Mouse (Mus musculus) limb, embryonic 15.5 days (tissue): ENCODE data around the gene Ubxn11. TPM values are rescaled to one million over a fixed set of nuclear protein-coding genes. Genes with fewer than 3 reads are reported as not detected.

ENCODE experiments used
- ATAC-seq: fragments of 200-750 bp; cut with Nextera tagmentation; 2 replicates; pipeline ENCODE4 v1.8.0; 2017; ENCODE audit warnings: low read depth, moderate TSS enrichment; ENCODE audit not compliant: insufficient number of reproducible peaks, low FRiP score, low TSS enrichment
- H3K27ac ChIP-seq: fragments of 300-500 bp; sonication (generic); 2 replicates; pipeline ENCODE4 v1.5.1; 2015; ENCODE audit warnings: moderate library complexity, mild to moderate bottlenecking, inconsistent platforms
- H3K27me3 ChIP-seq: fragments of 300-500 bp; sonication (generic); 2 replicates; pipeline ENCODE4 v1.6.1; 2015; ENCODE audit warnings: inconsistent platforms
- H3K36me3 ChIP-seq: fragments of 300-500 bp; sonication (generic); 2 replicates; pipeline ENCODE4 v1.6.1; 2015; ENCODE audit warnings: inconsistent platforms
- H3K4me1 ChIP-seq: fragments of 300-500 bp; sonication (generic); 2 replicates; pipeline ENCODE4 v1.6.1; 2015; ENCODE audit warnings: inconsistent platforms
- H3K4me2 ChIP-seq: fragments of 300-500 bp; sonication (generic); 2 replicates; pipeline ENCODE4 v1.6.1; 2015; ENCODE audit warnings: mild to moderate bottlenecking, inconsistent platforms
- H3K4me3 ChIP-seq: fragments of 300-500 bp; sonication (generic); 2 replicates; pipeline ENCODE4 v1.5.1; 2015; ENCODE audit warnings: mild to moderate bottlenecking, inconsistent platforms
- H3K9ac ChIP-seq: fragments of 300-500 bp; sonication (generic); 2 replicates; pipeline ENCODE4 v1.6.1; 2015; ENCODE audit warnings: inconsistent platforms
- H3K9me3 ChIP-seq: fragments of 300-500 bp; sonication (generic); 2 replicates; pipeline ENCODE4 v1.6.1; 2016; ENCODE audit warnings: inconsistent platforms
- WGBS: fragments of 180-500 bp; shearing (Covaris S2); methylation state at CpG from one replicate; pipeline ENCODE4 v1.1.7; 2015; 5-methylcytosine and 5-hydroxymethylcytosine counted together
- polyA plus RNA-seq: library from polyadenylated mRNA; unstranded; fragments of >200 nt; fragmentation: Nextera tagmentation; extraction: Ambion mirVana; gene quantifications from 2 replicates; pipeline ENCODE4 v1.2.1, GENCODE M21; 2015

Ubxn11 gene
- polyA plus RNA-seq, 1 experiment from 2014 or later = 10.7 TPM

- H3K27me3 ChIP-seq = no peaks in the 10 kb centered on the region
- peaks cover 10% of the 10 kb centered on the region; the same call in 1 of the 2 replicates for H3K4me1 ChIP-seq
- H3K4me2 ChIP-seq = no peak overlapping the region
- no peaks in the 10 kb centered on the region for H3K9me3 ChIP-seq
- no peak overlapping the region for H3K4me3 ChIP-seq
- no peak overlapping the region for H3K27ac ChIP-seq
- no peak for ATAC-seq
- no peak overlapping the region for H3K9ac ChIP-seq
- H3K36me3 ChIP-seq = no peaks in the 10 kb centered on the region
- 75% methylated on average over 6 of the region's 6 CpGs for WGBS
Measured at GRCm38 (mm10) chr4:134112403-134112802, 10.0 kb downstream of the Ubxn11 start.

GRCm38 (mm10) chr4:134113356-134113994, 11.1 kb downstream of the Ubxn11 start:
- Histone ChIP-seq H3K4me2 (no peak overlapping the region), H3K9me3 (no peaks in the 10 kb centered on the region), H3K9ac (no peak overlapping the region), H3K36me3 (no peaks in the 10 kb centered on the region), H3K4me3 (no peak overlapping the region), H3K27me3 (no peaks in the 10 kb centered on the region), H3K27ac (no peak overlapping the region), H3K4me1 (peaks cover 15% of the 10 kb centered on the region)
- WGBS = 44% methylated on average over 10 of the region's 10 CpGs
- ATAC-seq = no peak

- no peaks in the 10 kb centered on the region for H3K27me3 ChIP-seq
- H3K4me2 ChIP-seq = no peak overlapping the region
- no peaks in the 10 kb centered on the region for H3K9me3 ChIP-seq
- peaks cover 15% of the 10 kb centered on the region for H3K4me1 ChIP-seq
- H3K9ac ChIP-seq = no peak overlapping the region
- WGBS = 85% methylated on average over 4 of the region's 4 CpGs
- H3K36me3 ChIP-seq = no peaks in the 10 kb centered on the region
- no peak overlapping the region for H3K4me3 ChIP-seq
- no peak overlapping the region for H3K27ac ChIP-seq
- ATAC-seq = no peak
Measured at GRCm38 (mm10) chr4:134114038-134114437, 11.7 kb downstream of the Ubxn11 start.

- Histone ChIP-seq H3K36me3 (no peaks in the 10 kb centered on the region), H3K4me3 (no peak overlapping the region), H3K9ac (no peak overlapping the region), H3K9me3 (no peaks in the 10 kb centered on the region), H3K27me3 (no peaks in the 10 kb centered on the region), H3K27ac (no peak overlapping the region), H3K4me2 (no peak overlapping the region), H3K4me1 (peaks cover 17% of the 10 kb centered on the region)
- WGBS = 81% methylated on average over 16 of the region's 16 CpGs
- ATAC-seq = no peak
Measured at GRCm38 (mm10) chr4:134115215-134116144, 13.1 kb downstream of the Ubxn11 start.

GRCm38 (mm10) chr4:134116501-134116900, 14.1 kb downstream of the Ubxn11 start:
- ATAC-seq = no peak
- peaks cover 17% of the 10 kb centered on the region for H3K4me1 ChIP-seq
- 78% methylated on average over 2 of the region's 2 CpGs for WGBS

GRCm38 (mm10) chr4:134117012-134117411, 14.6 kb downstream of the Ubxn11 start:
- peaks cover 17% of the 10 kb centered on the region for H3K4me1 ChIP-seq
- 73% methylated on average over 8 of the region's 8 CpGs for WGBS
- H3K9ac ChIP-seq = no peak overlapping the region
- no peak overlapping the region for H3K4me3 ChIP-seq
- no peak for ATAC-seq
- H3K36me3 ChIP-seq = no peaks in the 10 kb centered on the region
- no peaks in the 10 kb centered on the region for H3K27me3 ChIP-seq
- H3K4me2 ChIP-seq = no peak overlapping the region
- no peaks in the 10 kb centered on the region for H3K9me3 ChIP-seq
- H3K27ac ChIP-seq = no peak overlapping the region

More at GRCm38 (mm10) chr4:134116501-134116900, 14.1 kb downstream of the Ubxn11 start:
- Histone ChIP-seq H3K27me3 (no peaks in the 10 kb centered on the region), H3K36me3 (no peaks in the 10 kb centered on the region), H3K4me3 (no peak overlapping the region), H3K9ac (no peak overlapping the region), H3K4me2 (no peak overlapping the region), H3K9me3 (no peaks in the 10 kb centered on the region), H3K27ac (no peak overlapping the region)

GRCm38 (mm10) chr4:134118126-134118800, 15.9 kb downstream of the Ubxn11 start:
- Histone ChIP-seq H3K27ac (0 out of 2 replicates have a peak overlapping the region, but pooled peaks have one; percentile 7), H3K4me3 (no peak overlapping the region), H3K4me1 (peaks cover 20% of the 10 kb centered on the region), H3K9me3 (no peaks in the 10 kb centered on the region), H3K36me3 (no peaks in the 10 kb centered on the region), H3K9ac (no peak overlapping the region), H3K4me2 (no peak overlapping the region), H3K27me3 (no peaks in the 10 kb centered on the region)
- no peak for ATAC-seq
- WGBS = 59% methylated on average over 14 of the region's 14 CpGs

- Histone ChIP-seq H3K9ac (no peak overlapping the region), H3K27me3 (no peaks in the 10 kb centered on the region), H3K4me2 (no peak overlapping the region), H3K4me3 (no peak overlapping the region), H3K27ac (no peak overlapping the region), H3K9me3 (no peaks in the 10 kb centered on the region), H3K4me1 (peaks cover 17% of the 10 kb centered on the region), H3K36me3 (no peaks in the 10 kb centered on the region)
- ATAC-seq = no peak
- WGBS = 65% methylated on average over 5 of the region's 5 CpGs
Measured at GRCm38 (mm10) chr4:134119042-134119441, 16.7 kb downstream of the Ubxn11 start.

- H3K27me3 ChIP-seq = no peaks in the 10 kb centered on the region
- ATAC-seq = no peak
- no peaks in the 10 kb centered on the region for H3K36me3 ChIP-seq
- H3K4me3 ChIP-seq = no peak overlapping the region
- H3K27ac ChIP-seq = no peak overlapping the region
- WGBS = 64% methylated on average over 9 of the region's 9 CpGs
- H3K9ac ChIP-seq = no peak overlapping the region
- H3K4me1 ChIP-seq = peaks cover 20% of the 10 kb centered on the region
- no peaks in the 10 kb centered on the region for H3K9me3 ChIP-seq
- no peak overlapping the region for H3K4me2 ChIP-seq
Measured at GRCm38 (mm10) chr4:134119644-134120043, 17.3 kb downstream of the Ubxn11 start.

- ATAC-seq = no peak
- 78% methylated on average over 6 of the region's 6 CpGs for WGBS
- H3K9ac ChIP-seq = no peak overlapping the region
- H3K9me3 ChIP-seq = no peaks in the 10 kb centered on the region
- no peak overlapping the region for H3K4me3 ChIP-seq
- peaks cover 24% of the 10 kb centered on the region for H3K4me1 ChIP-seq
- H3K36me3 ChIP-seq = no peaks in the 10 kb centered on the region
- no peak overlapping the region for H3K4me2 ChIP-seq
- no peaks in the 10 kb centered on the region for H3K27me3 ChIP-seq
- H3K27ac ChIP-seq = no peak overlapping the region
Measured at GRCm38 (mm10) chr4:134120192-134120805, 17.9 kb downstream of the Ubxn11 start.

GRCm38 (mm10) chr4:134120916-134121315, 18.5 kb downstream of the Ubxn11 start:
- peaks cover 21% of the 10 kb centered on the region for H3K4me1 ChIP-seq
- no peak overlapping the region for H3K4me2 ChIP-seq
- no peaks in the 10 kb centered on the region for H3K9me3 ChIP-seq
- H3K27me3 ChIP-seq = no peaks in the 10 kb centered on the region
- no peaks in the 10 kb centered on the region for H3K36me3 ChIP-seq
- 87% methylated on average over 4 of the region's 4 CpGs for WGBS
- no peak overlapping the region for H3K9ac ChIP-seq
- H3K4me3 ChIP-seq = no peak overlapping the region
- no peak for ATAC-seq
- H3K27ac ChIP-seq = no peak overlapping the region
